Mouse (Mus musculus) thymus, adult 2 months (tissue): Measurements from ENCODE around the gene Abcc4.

Source experiments
- CTCF ChIP-seq: fragments of 200-500 bp; IDR thresholded peaks from 2 replicates; pipeline ENCODE4 v1.5.1; 2012; ENCODE audit warnings: mild to moderate bottlenecking, control low read depth, low read length, moderate library complexity, borderline replicate concordance; ENCODE audit not compliant: control insufficient read depth, poor library complexity, insufficient read depth; ENCODE audit errors: extremely low read depth
- POLR2A ChIP-seq: fragments of 200-500 bp; IDR thresholded peaks from 2 replicates; pipeline ENCODE4 v1.6.1; 2012; ENCODE audit warnings: mild to moderate bottlenecking, low read length, control low read depth, moderate library complexity; ENCODE audit not compliant: control insufficient read depth, poor library complexity, insufficient read depth; ENCODE audit errors: extremely low read depth

DNA sequence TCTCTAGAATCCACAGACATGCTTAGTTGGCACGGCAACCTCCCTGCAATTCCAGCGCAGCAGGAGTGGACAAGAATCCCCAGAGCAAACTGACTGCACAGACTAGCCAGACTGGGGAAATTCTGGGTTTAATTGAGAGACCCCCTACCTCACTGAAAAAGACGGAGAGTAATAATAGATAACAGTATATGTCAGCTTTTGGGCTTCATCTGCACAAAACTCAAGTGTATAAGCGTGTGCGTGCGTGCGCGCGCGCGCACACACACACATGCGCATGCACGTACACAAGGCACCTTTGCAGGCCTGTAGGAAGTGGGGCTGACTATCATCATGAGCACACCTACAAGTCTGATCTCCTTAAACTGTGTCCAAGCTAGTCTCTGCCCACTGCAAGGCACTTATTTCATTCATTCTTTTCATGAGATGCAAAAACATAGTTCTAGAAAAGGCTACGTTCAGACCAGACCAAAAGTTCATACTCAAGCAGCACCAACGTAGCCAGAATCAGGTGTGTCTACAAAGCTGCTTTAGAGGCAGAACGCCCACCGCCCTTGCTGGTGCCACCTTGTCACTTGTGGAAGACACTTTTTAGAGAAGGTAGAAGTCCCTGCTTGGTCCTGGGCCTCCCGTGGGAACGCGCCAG, 232.7 kb downstream of the Abcc4 start:
- no peak for TF ChIP-seq POLR2A
- TF ChIP-seq CTCF: no peak
